Mouse (Mus musculus): ENCODE measurements at regions not wholly inside any gene's neighbourhood (a gene's known extent, or its start where the extent isn't known, plus 50 kb on each side); places are given as distances from the start of the nearest gene placed in this dataset.

DNA sequence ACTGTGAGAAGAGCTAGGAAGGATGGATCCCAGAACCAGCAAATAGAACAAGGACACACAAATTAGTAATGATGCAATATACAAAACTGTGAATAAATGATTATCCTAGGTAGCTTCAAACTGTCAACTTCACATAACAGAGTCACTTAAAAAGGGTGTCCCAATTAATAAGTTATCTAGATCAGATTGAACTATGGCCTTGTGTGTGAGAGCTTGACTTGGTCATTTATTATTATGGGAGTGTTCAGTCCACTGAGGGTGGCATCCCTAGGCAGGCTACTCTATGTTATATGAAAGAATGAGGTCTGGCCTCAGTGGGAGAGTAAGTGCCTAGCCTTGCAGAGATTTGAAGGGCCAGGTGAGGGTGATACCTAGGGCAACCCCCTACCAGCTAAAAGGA is 104.4 kb upstream of the Chl1 start:
- TF ChIP-seq CTCF (IDR thresholded peaks at IDR 0.05; ENCODE audit: low read depth) (no peak), EP300 (optimal IDR thresholded peaks at IDR 0.05) (no peak)
